Mouse (Mus musculus) naive thymus-derived CD4-positive, alpha-beta T cell, adult 2 months (primary cell): Measurements from ENCODE around the gene Arl8b.

ENCODE experiments used
- DNase-seq: peaks from one replicate; pipeline ENCODE4 v3.0.0-alpha.2; 2011; ENCODE audit warnings: low read depth

Gene Arl8b

DNA sequence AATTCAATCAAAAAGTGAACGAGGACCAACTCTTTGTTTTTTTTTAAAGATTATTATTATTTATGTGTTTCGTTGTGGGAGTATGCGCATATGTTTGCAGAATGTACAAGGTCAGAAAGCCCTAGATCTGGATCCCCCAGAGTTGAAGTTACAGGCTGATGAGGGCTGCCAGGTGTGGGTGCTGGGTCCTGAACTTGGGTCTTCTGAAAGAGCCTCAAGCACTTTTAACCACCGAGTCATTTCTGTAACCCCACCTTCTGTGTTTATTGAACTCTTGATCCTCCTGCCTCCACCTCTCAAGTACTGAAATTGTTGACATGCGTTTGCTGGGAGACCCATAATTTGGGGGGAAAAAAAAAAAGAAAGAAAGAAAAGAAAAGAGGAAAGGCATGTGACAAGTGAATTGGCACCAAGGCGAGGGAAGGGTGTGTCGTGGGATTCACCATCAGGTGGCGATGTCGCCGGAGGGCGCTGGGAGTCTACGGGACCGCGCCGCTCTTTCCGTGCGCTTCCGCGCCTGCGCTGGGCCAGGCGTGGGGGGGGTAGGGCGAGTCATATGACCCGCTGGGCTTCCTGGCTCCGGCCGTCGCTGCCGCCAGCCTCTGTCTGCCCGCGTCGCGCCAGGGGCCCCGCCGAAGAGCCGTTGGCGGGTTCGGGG lies at the start of gene Arl8b:
TSS of gene Arl8b (plus strand) at position 574 of the 658 bp plus-strand sequence.
- DNase-seq, result peak; percentile 97

DNA sequence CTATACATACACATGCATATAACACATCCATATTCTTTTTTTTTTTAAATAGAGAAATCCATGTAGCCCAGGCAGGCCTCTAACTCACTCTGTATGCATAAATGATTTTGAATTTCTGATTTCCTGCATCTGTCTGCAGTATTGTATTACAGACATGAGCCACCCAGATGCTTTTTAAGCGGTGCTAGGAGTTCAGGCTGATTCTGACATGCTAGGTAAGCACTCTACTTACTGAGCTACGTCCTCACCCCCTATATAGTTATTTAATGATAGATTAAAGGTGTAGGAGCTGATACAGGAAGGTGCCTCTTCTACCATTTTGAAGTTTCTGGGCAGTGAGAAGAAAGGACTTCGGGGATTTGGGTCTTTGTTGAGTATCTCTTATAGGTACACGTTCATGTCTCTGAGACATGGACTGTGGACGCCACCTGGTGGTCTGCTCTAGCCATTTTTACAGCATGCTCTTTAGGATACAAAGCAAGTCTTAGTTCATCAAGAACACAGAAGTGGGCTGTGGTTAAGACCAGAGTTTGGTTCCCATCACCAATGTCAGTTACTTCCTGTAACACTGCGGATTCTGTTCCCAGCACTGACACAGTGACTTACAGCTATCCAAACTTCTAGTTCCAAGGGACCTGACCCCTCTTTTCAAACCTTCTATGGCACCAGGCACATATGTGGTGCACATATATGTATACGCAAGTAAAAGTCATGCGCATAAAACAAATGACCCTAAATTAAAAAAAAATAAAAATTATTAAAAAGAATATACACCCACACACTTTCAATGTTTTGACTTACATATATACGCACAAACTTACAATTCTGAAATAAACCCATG lies 46.8 kb upstream of the Arl8b start:
- DNase-seq, result peak; percentile 74

DNA sequence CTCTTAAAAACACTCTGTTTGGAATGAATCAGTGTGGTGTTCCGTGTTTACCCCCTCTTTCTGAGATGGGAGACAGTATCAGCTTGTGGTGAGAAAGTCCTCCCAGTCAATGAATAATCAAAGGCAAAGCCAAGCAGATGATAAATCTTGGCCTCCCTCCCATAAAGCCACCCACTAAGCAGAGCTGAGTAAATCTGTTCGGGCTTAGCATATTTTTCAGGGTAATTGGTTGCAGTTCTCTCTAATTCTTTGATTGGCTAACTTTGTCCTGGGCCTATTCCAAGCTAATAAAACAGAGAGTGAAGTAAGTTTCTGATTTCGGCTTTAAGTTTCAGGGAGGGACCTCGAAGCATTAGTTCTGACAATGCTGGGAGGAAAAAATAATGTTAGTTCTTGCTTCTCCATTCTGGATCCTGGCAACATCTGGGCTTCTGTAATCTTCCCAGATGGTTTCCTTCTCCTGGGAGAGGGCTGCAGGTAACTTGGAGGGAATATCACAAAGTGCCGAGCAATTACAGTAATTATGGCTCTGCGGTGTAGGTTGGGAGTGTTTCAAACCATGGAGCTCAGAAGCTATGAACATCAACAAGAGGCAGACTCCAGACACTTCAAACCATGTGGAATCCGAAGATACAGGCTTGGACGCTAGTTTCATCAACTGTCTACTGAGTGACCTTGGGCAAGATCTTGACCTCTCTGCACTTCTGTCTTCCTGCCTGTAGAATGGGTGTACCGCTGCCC lies 44.3 kb upstream of the Arl8b start:
- no peak for DNase-seq

DNA sequence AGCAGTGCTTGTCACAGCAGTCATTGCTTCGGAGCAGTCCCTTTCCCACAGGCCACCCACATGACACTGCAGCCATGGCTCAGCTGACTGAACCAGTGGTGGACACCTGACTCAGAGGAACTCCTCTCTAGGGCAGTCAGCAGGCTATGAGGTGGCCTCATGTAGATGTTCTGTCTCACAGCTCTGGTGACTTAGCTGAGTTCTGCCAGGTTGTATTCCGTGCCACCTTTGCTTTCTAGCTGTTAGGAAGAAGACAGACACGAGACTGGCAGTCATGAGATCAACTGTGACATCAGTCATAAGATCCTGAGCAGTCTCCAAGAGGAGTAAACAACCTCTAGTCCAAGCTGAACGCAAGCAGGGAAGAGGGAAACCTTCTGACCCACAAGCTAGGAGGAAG lies 42.3 kb upstream of the Arl8b start:
- no peak for DNase-seq

DNA sequence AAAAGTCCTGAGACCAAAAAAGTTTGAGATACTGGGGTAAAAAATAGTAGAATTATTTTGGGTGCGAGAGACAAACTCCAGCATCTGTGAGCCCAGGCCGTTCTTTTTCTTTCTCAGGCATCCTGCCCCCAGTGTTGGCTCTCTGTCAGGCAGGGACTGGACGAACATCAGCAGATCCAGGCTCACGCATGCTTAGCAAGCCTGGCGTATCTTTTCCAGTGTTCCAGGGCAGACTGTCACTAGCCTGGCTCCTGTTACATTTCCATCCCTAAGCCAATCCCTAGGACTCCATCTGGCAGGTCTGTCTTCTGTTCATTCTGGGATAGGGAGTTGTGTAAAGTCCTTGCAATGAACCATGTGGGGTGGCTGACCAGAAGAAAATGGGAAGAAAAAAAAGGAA lies 39.2 kb upstream of the Arl8b start:
- DNase-seq, result no peak

- no peak for DNase-seq
These were observed 31.6 kb upstream of the Arl8b start for GRCm38 (mm10) chr6:108751324-108751723.

GRCm38 (mm10) chr6:108752395-108752794 lies 30.5 kb upstream of the Arl8b start:
- no peak for DNase-seq

DNA sequence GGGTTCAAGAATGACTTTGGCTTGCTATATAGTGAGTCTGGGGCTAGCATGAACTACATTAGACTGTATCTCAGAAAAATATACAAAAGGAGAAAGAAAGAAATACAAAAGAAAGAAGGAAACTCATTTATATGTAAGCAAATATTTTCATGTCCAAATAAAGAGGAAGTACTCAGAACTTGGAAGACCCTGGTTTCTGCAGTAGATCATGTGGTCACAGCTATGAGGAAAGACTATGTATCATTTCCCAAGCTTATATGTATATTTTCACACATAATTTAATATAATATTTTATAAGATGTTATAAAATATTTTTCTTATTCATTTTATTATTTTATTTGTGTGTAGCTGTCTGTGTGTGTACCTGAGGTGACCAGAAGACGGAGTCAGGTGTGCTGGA lies 29.4 kb upstream of the Arl8b start:
- no peak for DNase-seq

DNA sequence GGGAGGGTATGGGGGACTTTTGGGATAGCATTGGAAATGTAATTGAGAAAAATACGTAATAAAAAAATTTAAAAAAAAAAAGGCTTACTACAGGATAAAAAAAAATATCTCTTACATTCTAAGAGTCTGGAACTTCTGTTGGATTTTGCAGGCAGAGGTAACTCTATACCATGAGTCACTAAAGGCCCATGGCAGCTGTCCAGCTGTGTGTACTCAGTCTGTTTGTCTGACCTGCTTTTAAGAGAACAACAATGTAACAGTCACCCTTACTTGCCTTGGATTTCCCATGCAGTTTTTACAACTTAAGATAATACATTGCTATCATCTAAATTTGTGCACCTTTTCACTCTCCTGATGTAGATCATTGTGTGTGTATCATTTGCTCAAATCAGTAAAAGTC lies 28.5 kb upstream of the Arl8b start:
- no peak for DNase-seq

DNA sequence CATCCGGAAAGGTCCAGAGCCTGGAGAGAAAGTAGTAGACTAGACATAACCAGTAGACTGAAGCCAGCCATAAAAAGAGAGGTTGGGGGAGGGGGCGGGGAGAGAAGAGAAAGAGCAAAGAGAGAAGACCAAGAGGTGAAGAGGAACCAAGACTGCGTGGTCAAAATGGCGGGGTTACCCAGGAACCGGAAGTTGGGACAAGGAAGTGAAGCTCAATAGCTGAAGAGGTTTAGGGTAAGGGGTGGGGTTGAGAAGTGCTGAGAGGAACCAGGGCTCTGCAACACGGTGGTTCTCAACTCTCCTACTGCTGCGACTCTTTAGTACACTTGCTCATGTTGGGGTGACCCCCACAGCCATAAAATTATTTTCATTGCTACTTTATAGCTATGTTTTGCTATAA lies 27.0 kb upstream of the Arl8b start:
- no peak for DNase-seq

DNA sequence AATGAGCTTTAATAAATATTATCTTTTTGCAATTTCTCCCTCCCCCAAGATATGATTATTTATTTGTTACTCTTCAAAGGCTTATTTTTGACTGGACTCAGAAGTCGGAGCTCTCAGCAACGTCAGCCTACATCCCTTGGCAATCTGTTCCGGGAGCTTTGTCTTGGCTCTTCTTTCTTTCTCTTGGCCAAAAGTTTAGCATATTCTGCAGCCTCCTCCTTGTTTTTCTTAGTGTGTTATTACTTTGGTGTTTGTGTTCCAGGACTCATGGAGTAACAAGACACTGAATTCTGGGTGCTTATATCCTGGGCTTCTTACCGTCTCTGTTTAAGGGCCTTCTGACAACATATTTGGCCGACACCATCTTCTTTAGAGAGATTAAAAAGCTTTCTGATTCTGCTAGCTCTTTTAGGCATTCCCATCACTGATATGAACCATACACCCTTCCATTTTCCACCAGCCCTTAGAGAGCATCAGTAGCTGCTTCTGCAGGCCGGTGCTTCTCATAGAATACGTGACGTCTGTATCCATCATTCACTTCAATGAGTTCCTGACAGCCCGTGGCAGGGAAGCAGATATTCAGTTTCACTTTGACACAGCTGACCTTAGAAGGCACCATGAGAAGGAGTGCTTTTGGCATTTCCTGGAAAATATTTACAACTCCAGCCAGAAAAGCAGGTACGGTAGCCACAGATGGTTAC lies 23.8 kb upstream of the Arl8b start:
- DNase-seq, result no peak

DNA sequence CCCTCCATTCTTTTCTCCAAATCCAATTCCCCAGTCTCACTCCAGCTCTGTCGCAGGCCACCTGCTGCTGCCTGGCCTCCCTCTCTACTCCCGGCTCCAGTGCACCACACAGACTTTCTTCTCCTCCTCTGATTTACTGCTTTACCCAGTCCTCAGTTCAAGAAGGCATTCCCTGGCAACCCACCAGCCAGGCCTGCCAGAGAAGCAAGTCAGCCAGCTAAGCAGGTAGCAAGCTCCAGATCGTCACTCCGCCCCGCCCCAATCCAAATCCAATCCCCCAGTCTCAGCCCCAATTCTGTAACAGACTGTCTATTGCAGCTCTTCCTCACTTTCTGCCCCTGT lies 23.2 kb upstream of the Arl8b start:
- no peak for DNase-seq

DNA sequence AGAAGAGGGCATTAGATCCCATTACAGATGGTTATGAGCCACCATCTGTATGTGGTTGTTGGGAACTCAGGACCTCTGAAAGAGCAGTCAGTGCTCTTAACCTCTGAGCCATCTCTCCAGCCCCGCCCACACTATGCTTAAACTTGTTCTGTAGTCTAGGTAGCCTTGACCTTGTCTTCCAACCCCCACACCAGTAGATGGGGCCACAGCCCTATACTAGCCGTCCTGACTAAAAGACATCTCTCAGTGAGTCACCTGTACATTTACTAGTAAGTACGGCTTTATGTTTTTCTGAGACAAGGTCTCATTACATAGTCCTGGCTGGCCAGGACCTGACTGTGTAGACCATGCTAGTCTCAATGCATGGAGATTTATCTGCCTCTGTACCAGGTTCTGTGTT lies 12.0 kb upstream of the Arl8b start:
- DNase-seq, result no peak

DNA sequence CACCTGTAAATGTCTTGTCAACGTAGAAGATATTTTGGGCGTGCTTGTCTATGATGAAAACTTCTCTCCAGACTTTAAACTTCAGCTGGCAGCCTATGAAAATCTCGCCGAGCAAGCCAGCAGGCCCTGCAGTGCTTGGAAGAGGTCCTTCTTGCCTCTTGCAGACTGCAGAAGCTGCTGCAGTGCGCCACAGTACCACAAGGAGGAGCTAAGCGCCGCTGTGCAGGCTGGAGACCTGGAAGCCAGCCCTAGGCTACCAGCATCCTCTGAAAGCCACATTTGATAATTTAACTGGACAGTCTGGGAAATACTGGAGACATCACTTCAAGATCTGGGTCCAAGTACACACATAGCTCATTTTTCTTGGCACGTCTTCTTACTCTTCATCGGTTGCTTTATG lies 10.0 kb upstream of the Arl8b start:
- peak; percentile 82 for DNase-seq

DNA sequence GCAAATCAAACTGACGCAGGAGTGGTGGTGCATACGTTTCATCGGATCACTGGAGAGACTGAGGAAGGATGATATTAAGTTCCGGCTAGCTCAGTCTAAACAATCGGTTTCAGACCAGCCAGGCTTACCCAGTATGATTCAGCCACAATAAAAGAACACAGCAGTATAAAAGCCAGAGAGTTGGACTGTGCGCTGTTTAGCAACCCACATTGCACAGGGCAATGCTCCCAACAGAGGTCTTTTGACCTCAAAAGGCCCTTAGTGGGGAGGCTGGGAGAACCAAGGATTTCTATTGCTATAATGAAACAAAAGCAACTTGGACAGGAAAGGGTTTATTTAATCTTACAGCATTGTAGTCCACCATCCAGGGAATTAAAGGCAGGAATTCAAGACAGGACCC lies 9.4 kb upstream of the Arl8b start:
- DNase-seq, result no peak

GRCm38 (mm10) chr6:108776274-108776673 lies 6.6 kb upstream of the Arl8b start:
- no peak for DNase-seq

GRCm38 (mm10) chr6:108777560-108778287 lies 5.2 kb upstream of the Arl8b start:
- DNase-seq, result no peak

GRCm38 (mm10) chr6:108778399-108778798 lies 4.5 kb upstream of the Arl8b start:
- no peak for DNase-seq

DNA sequence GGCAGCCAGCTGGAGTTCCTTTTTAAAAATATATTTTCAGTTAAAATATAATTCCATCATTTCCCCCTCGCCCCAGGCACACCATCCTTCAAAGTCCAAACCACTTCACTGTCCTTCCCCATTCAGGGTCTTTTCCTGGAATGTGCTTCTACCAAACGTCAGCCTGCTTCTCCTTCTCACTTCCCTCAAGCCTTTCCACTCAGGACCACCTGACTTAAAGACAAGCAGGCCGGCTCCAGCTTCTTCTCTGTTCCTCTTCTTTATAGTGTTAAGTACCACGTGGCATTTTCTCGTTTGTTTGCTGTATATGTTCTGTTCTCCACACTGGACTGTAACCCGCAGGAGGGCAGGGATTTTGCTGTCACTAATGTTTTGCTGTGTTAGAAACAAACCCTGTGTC lies 1.0 kb upstream of the Arl8b start:
- DNase-seq, result no peak

DNA sequence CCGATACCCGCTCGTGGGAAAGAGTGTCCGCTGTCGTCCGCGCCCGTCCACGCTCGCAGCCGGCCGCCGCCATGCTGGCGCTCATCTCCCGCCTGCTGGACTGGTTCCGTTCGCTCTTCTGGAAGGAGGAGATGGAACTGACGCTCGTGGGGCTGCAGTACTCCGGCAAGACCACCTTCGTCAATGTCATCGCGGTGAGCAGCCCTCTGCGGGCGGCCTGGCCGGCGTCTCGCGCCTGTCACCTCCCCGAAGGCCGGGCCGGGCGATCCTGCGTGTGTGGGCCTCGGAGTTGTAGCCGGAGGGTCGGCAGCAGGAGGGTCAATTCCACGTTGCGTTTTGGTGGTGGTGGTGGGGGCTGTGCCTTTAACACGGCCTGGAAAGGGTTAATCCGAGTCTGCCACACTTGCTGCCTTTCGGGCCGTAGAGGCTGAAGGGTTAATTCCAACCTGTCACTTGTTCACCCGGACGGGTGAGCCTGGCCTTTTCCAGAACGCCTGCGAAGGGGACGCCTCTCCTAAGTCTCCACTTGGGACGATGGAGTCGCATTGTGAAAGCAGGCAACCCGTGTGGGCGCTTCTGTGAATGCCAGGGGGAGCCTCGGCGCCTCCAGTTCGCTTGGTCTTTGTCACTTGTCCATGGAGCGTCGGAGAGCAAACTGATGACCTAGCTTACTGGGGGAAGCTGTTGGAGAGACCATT lies 434 bp downstream of the Arl8b start:
- DNase-seq, result peak; percentile 53

GRCm38 (mm10) chr6:108784056-108784455 lies 1.2 kb downstream of the Arl8b start:
- DNase-seq, result peak; percentile 21
